ENCODE assay signal across 8 mouse cellular contexts in genomic region chr6:125314231-125314563, GRCm38 (mm10). TPM values are rescaled to one million over a fixed set of nuclear protein-coding genes. Genes with fewer than 3 reads are reported as not detected.
A peak's percentile ranks its signal among the peaks of the same experiment; 100 is the strongest.
DNase-seq lines count a peak whose midpoint lies in the region; ATAC-seq and TF ChIP-seq lines count a peak whose summit lies in the region.

No protein-coding gene starts in this region.

- 59% methylated on average over 7 of the region's 7 CpGs for whole genome bisulfite sequencing in heart, embryonic 15.5 days
- WGBS in hindbrain, embryonic 13.5 days = 56% methylated on average over 7 of the region's 7 CpGs
- WGBS in midbrain, embryonic 10.5 days = 52% methylated on average over 7 of the region's 7 CpGs

- intact Hi-C loops in heart, postnatal 10 days (cut with DNase I) = no loop called here
- intact Hi-C loops in left cerebral cortex, postnatal 14 days (cut with DNase I) = no loop called here

- TF ChIP-seq CTCF in bone marrow macrophage, adult 2 months (IDR thresholded peaks at IDR 0.05; ENCODE audit: low read depth, low read length) = no peak

- peak overlapping the region; percentile 77 for H3K27ac ChIP-seq in heart, embryonic 15.5 days
- H3K27ac ChIP-seq in bone marrow macrophage, adult 2 months (ENCODE audit: insufficient read depth, low read depth, low read length) = peak overlapping the region; percentile 58
- H3K27ac ChIP-seq in hindbrain, embryonic 13.5 days = no peak overlapping the region
- peak overlapping the region; percentile 93 for H3K27ac ChIP-seq in midbrain, embryonic 10.5 days (replicated peaks)

- 0 out of 2 replicates have a peak, but pooled peaks cover 1% of the 10 kb centered on the region for H3K27me3 ChIP-seq in heart, embryonic 15.5 days
- peaks cover 16% of the 10 kb centered on the region for H3K27me3 ChIP-seq in hindbrain, embryonic 13.5 days
- peaks cover 48% of the 10 kb centered on the region for H3K27me3 ChIP-seq in midbrain, embryonic 10.5 days (ENCODE audit: low read depth, poor library complexity, severe bottlenecking)

- DNase-seq in heart, postnatal 10 days = no peak
- DNase-seq in midbrain, embryonic 10.5 days (ENCODE audit: low spot score) = no peak
- DNase-seq in adrenal gland, adult 2 months = no peak
- no peak for DNase-seq in adrenal gland, adult (ENCODE audit: inconsistent age in 2 of 2, low spot score in 1 of 2)
- no peak for DNase-seq in left cerebral cortex, postnatal 14 days (ENCODE audit: low spot score in 2 of 2)

- peaks cover 36% of the 10 kb centered on the region for H3K4me1 ChIP-seq in heart, embryonic 15.5 days (replicated peaks)
- H3K4me1 ChIP-seq in bone marrow macrophage, adult 2 months (ENCODE audit: control insufficient read depth, insufficient read depth, low read length) = peaks cover 16% of the 10 kb centered on the region
- peaks cover 24% of the 10 kb centered on the region for H3K4me1 ChIP-seq in hindbrain, embryonic 13.5 days (replicated peaks)
- peaks cover 35% of the 10 kb centered on the region for H3K4me1 ChIP-seq in midbrain, embryonic 10.5 days

- no peaks in the 10 kb centered on the region for H3K9me3 ChIP-seq in heart, embryonic 15.5 days (replicated peaks)
- H3K9me3 ChIP-seq in hindbrain, embryonic 13.5 days = no peaks in the 10 kb centered on the region
- no peaks in the 10 kb centered on the region for H3K9me3 ChIP-seq in midbrain, embryonic 10.5 days (replicated peaks)

- 0 out of 2 replicates have a peak, but pooled peaks have one; percentile 2 for ATAC-seq in heart, embryonic 15.5 days (replicated peaks; ENCODE audit: insufficient number of reproducible peaks, insufficient read depth, low FRiP score, low read depth)
- ATAC-seq in hindbrain, embryonic 13.5 days (ENCODE audit: low FRiP score) = peak; percentile 34

- peaks cover 13% of the 10 kb centered on the region; the same call in 1 of the 2 replicates for H3K36me3 ChIP-seq in heart, embryonic 15.5 days
- H3K36me3 ChIP-seq in hindbrain, embryonic 13.5 days = no peaks in the 10 kb centered on the region
- no peaks in the 10 kb centered on the region for H3K36me3 ChIP-seq in midbrain, embryonic 10.5 days

- H3K9ac ChIP-seq in heart, embryonic 15.5 days = peak overlapping the region; percentile 77
- H3K9ac ChIP-seq in hindbrain, embryonic 13.5 days = peak overlapping the region; percentile 72

- peak overlapping the region; percentile 76 for H3K4me2 ChIP-seq in heart, embryonic 15.5 days
- peak overlapping the region; percentile 60 for H3K4me2 ChIP-seq in hindbrain, embryonic 13.5 days

- TF ChIP-seq POLR2A in bone marrow macrophage, adult 2 months (IDR thresholded peaks at IDR 0.05; ENCODE audit: borderline replicate concordance, low read depth, low read length) = no peak

- H3K4me3 ChIP-seq in heart, embryonic 15.5 days = peak overlapping the region; percentile 64
- peak overlapping the region; percentile 62 for H3K4me3 ChIP-seq in bone marrow macrophage, adult 2 months (ENCODE audit: insufficient read depth, low read length)
- peak overlapping the region; percentile 36 for H3K4me3 ChIP-seq in hindbrain, embryonic 13.5 days
- peak overlapping the region; percentile 59 for H3K4me3 ChIP-seq in midbrain, embryonic 10.5 days

RNA-seq across cellular contexts. Expression of gene Ltbr, which starts 0.5 kb away (rescaled TPM):
- polyA plus RNA-seq in heart, embryonic 15.5 days (2015; fragmentation: Nextera tagmentation; extraction: Ambion mirVana) = 37.8 and 48.4 TPM in 2 replicates
- total RNA-seq in heart, postnatal 10 days (2021) = 10 to 100 TPM; 42.8 to 49.4 TPM
- 55.6 and 60.0 TPM in 2 replicates for polyA plus RNA-seq in bone marrow macrophage, adult 2 months (2012; ENCODE audit: insufficient read depth, insufficient read length, missing spikeins)
- 13.5 and 15.2 TPM in 2 replicates for polyA plus RNA-seq in hindbrain, embryonic 13.5 days (2015; fragmentation: Nextera tagmentation; extraction: Ambion mirVana)
- polyA plus RNA-seq in midbrain, embryonic 10.5 days (2016; fragmentation: Nextera tagmentation; extraction: Ambion mirVana) = 21.2 and 23.5 TPM in 2 replicates
- 10 to 100 TPM; 75.1 to 78.7 TPM for total RNA-seq in adrenal gland, adult 2 months (2021)
- polyA plus RNA-seq in adrenal gland, adult 2 months (2012; rRNA removed) = 179 and 206 TPM in 2 replicates
- total RNA-seq in left cerebral cortex, postnatal 14 days (2021) = 1 to 10 TPM; 8.8 to 9.3 TPM

RNA-seq across cellular contexts. Expression of gene Scnn1a, which starts 6.3 kb away (rescaled TPM):
- 0.81 and 2.8 TPM in 2 replicates for polyA plus RNA-seq in heart, embryonic 15.5 days (2015; fragmentation: Nextera tagmentation; extraction: Ambion mirVana)
- total RNA-seq in heart, postnatal 10 days (2021) = under 1 TPM; 0.97 to 0.98 TPM
- polyA plus RNA-seq in bone marrow macrophage, adult 2 months (2012; ENCODE audit: insufficient read depth, insufficient read length, missing spikeins) = 0.88 and 1.1 TPM in 2 replicates
- polyA plus RNA-seq in hindbrain, embryonic 13.5 days (2015; fragmentation: Nextera tagmentation; extraction: Ambion mirVana) = 0.29 and 0.31 TPM in 2 replicates
- 0.25 and 0.48 TPM in 2 replicates for polyA plus RNA-seq in midbrain, embryonic 10.5 days (2016; fragmentation: Nextera tagmentation; extraction: Ambion mirVana)
- 1 to 10 TPM; 1.2 to 1.7 TPM for total RNA-seq in adrenal gland, adult 2 months (2021)
- polyA plus RNA-seq in adrenal gland, adult 2 months (2012; rRNA removed) = 1.9 and 2.5 TPM in 2 replicates
- 1 to 10 TPM; 2.9 TPM for total RNA-seq in left cerebral cortex, postnatal 14 days (2021)

RNA-seq across cellular contexts. Expression of gene Tuba3a, which starts 28.4 kb away (rescaled TPM):
- polyA plus RNA-seq in heart, embryonic 15.5 days (2015; fragmentation: Nextera tagmentation; extraction: Ambion mirVana) = 0.11 TPM in 1 of 2 replicates, not detected in the other
- total RNA-seq in heart, postnatal 10 days (2021) = not detected
- not detected in 2 replicates for polyA plus RNA-seq in bone marrow macrophage, adult 2 months (2012; ENCODE audit: insufficient read depth, insufficient read length, missing spikeins)
- polyA plus RNA-seq in hindbrain, embryonic 13.5 days (2015; fragmentation: Nextera tagmentation; extraction: Ambion mirVana) = not detected in 2 replicates
- 0.11 TPM in 1 of 2 replicates, not detected in the other for polyA plus RNA-seq in midbrain, embryonic 10.5 days (2016; fragmentation: Nextera tagmentation; extraction: Ambion mirVana)
- not detected for total RNA-seq in adrenal gland, adult 2 months (2021)
- polyA plus RNA-seq in adrenal gland, adult 2 months (2012; rRNA removed) = not detected in 2 replicates
- total RNA-seq in left cerebral cortex, postnatal 14 days (2021) = not detected

RNA-seq across cellular contexts. Expression of gene Tnfrsf1a, which starts 35.0 kb away (rescaled TPM):
- 42.8 and 56.4 TPM in 2 replicates for polyA plus RNA-seq in heart, embryonic 15.5 days (2015; fragmentation: Nextera tagmentation; extraction: Ambion mirVana)
- 10 to 100 TPM; 73.7 to 77.8 TPM for total RNA-seq in heart, postnatal 10 days (2021)
- polyA plus RNA-seq in bone marrow macrophage, adult 2 months (2012; ENCODE audit: insufficient read depth, insufficient read length, missing spikeins) = 145 and 152 TPM in 2 replicates
- 15.1 and 15.7 TPM in 2 replicates for polyA plus RNA-seq in hindbrain, embryonic 13.5 days (2015; fragmentation: Nextera tagmentation; extraction: Ambion mirVana)
- 21.7 and 24.5 TPM in 2 replicates for polyA plus RNA-seq in midbrain, embryonic 10.5 days (2016; fragmentation: Nextera tagmentation; extraction: Ambion mirVana)
- 100 to 1,000 TPM; 208 to 308 TPM for total RNA-seq in adrenal gland, adult 2 months (2021)
- 284 and 368 TPM in 2 replicates for polyA plus RNA-seq in adrenal gland, adult 2 months (2012; rRNA removed)
- total RNA-seq in left cerebral cortex, postnatal 14 days (2021) = 10 to 100 TPM; 11.5 to 12.3 TPM
